Mouse (Mus musculus): ENCODE measurements around the gene Cd93. TPM values are rescaled to one million over a fixed set of nuclear protein-coding genes. Genes with fewer than 3 reads are reported as not detected.

The Cd93 gene
- polyA plus RNA-seq, 1 experiment from 2014 or later = 3.2 TPM

GRCm38 (mm10) chr2:148467921-148468440, 24.6 kb upstream of the Cd93 start:
- Histone ChIP-seq H3K27ac (no peak overlapping the region), H3K9ac (no peak overlapping the region), H3K4me3 (no peak overlapping the region), H3K4me2 (no peak overlapping the region), H3K27me3 (replicated peaks) (no peaks in the 10 kb centered on the region), H3K4me1 (no peaks in the 10 kb centered on the region), H3K36me3 (no peaks in the 10 kb centered on the region), H3K9me3 (replicated peaks) (no peaks in the 10 kb centered on the region)
- no peak for ATAC-seq
- WGBS (ENCODE audit: insufficient replicate concordance) = 45% methylated on average over 3 of the region's 3 CpGs

- ATAC-seq = no peak
- no peaks in the 10 kb centered on the region for H3K36me3 ChIP-seq
- H3K4me2 ChIP-seq = no peak overlapping the region
- H3K9me3 ChIP-seq (replicated peaks) = no peaks in the 10 kb centered on the region
- no peak overlapping the region for H3K27ac ChIP-seq
- H3K27me3 ChIP-seq (replicated peaks) = no peaks in the 10 kb centered on the region
- H3K9ac ChIP-seq = no peak overlapping the region
- no peaks in the 10 kb centered on the region for H3K4me1 ChIP-seq
- H3K4me3 ChIP-seq = no peak overlapping the region
These were observed 12.0 kb upstream of the Cd93 start for GRCm38 (mm10) chr2:148455341-148455740.

- no peaks in the 10 kb centered on the region for H3K27me3 ChIP-seq (replicated peaks)
- H3K36me3 ChIP-seq = no peaks in the 10 kb centered on the region
- H3K9ac ChIP-seq = no peak overlapping the region
- WGBS (ENCODE audit: insufficient replicate concordance) = 64% methylated on average over 4 of the region's 4 CpGs
- no peak overlapping the region for H3K4me2 ChIP-seq
- no peak for ATAC-seq
- no peak overlapping the region for H3K4me3 ChIP-seq
- H3K4me1 ChIP-seq = no peaks in the 10 kb centered on the region
- no peaks in the 10 kb centered on the region for H3K9me3 ChIP-seq (replicated peaks)
- H3K27ac ChIP-seq = no peak overlapping the region
These were observed 10.7 kb upstream of the Cd93 start for GRCm38 (mm10) chr2:148454014-148454542.

GRCm38 (mm10) chr2:148453061-148453460, 9.7 kb upstream of the Cd93 start:
- Histone ChIP-seq H3K9ac (no peak overlapping the region), H3K27me3 (replicated peaks) (no peaks in the 10 kb centered on the region), H3K4me2 (no peak overlapping the region), H3K36me3 (no peaks in the 10 kb centered on the region), H3K27ac (no peak overlapping the region), H3K4me3 (no peak overlapping the region), H3K4me1 (no peaks in the 10 kb centered on the region), H3K9me3 (replicated peaks) (no peaks in the 10 kb centered on the region)
- WGBS (ENCODE audit: insufficient replicate concordance) = 76% methylated on average over 3 of the region's 3 CpGs
- no peak for ATAC-seq

GRCm38 (mm10) chr2:148451498-148451897, 8.1 kb upstream of the Cd93 start:
- 54% methylated on average over 5 of the region's 5 CpGs for WGBS (ENCODE audit: insufficient replicate concordance)
- H3K27ac ChIP-seq = no peak overlapping the region
- no peak for ATAC-seq

GRCm38 (mm10) chr2:148450616-148451015, 7.3 kb upstream of the Cd93 start:
- H3K4me1 ChIP-seq = no peaks in the 10 kb centered on the region
- 60% methylated on average over 5 of the region's 5 CpGs for WGBS (ENCODE audit: insufficient replicate concordance)
- no peak overlapping the region for H3K27ac ChIP-seq
- H3K36me3 ChIP-seq = no peaks in the 10 kb centered on the region
- H3K9me3 ChIP-seq (replicated peaks) = no peaks in the 10 kb centered on the region
- no peak overlapping the region for H3K9ac ChIP-seq
- no peak for ATAC-seq
- no peaks in the 10 kb centered on the region for H3K27me3 ChIP-seq (replicated peaks)
- H3K4me2 ChIP-seq = no peak overlapping the region
- no peak overlapping the region for H3K4me3 ChIP-seq

More at GRCm38 (mm10) chr2:148451498-148451897, 8.1 kb upstream of the Cd93 start:
- no peak overlapping the region for H3K9ac ChIP-seq
- no peak overlapping the region for H3K4me3 ChIP-seq
- H3K4me2 ChIP-seq = no peak overlapping the region
- H3K9me3 ChIP-seq (replicated peaks) = no peaks in the 10 kb centered on the region
- H3K36me3 ChIP-seq = no peaks in the 10 kb centered on the region
- no peaks in the 10 kb centered on the region for H3K4me1 ChIP-seq
- H3K27me3 ChIP-seq (replicated peaks) = no peaks in the 10 kb centered on the region

- Histone ChIP-seq H3K4me3 (no peak overlapping the region), H3K4me1 (no peaks in the 10 kb centered on the region), H3K9me3 (replicated peaks) (no peaks in the 10 kb centered on the region), H3K36me3 (no peaks in the 10 kb centered on the region), H3K9ac (no peak overlapping the region), H3K4me2 (no peak overlapping the region), H3K27ac (no peak overlapping the region), H3K27me3 (replicated peaks) (no peaks in the 10 kb centered on the region)
- ATAC-seq = no peak
- 56% methylated on average over 1 of the region's 1 CpGs for WGBS (ENCODE audit: insufficient replicate concordance)
These were observed 6.3 kb upstream of the Cd93 start for GRCm38 (mm10) chr2:148449659-148450058.

- Histone ChIP-seq H3K27me3 (replicated peaks) (no peaks in the 10 kb centered on the region), H3K9ac (no peak overlapping the region), H3K27ac (no peak overlapping the region), H3K36me3 (no peaks in the 10 kb centered on the region), H3K9me3 (replicated peaks) (no peaks in the 10 kb centered on the region), H3K4me1 (peaks cover 7% of the 10 kb centered on the region; the same call in 1 of the 2 replicates), H3K4me3 (no peak overlapping the region), H3K4me2 (no peak overlapping the region)
- 75% methylated on average over 3 of the region's 3 CpGs for WGBS (ENCODE audit: insufficient replicate concordance)
- no peak for ATAC-seq
These were observed 3.1 kb upstream of the Cd93 start for GRCm38 (mm10) chr2:148446446-148446845.

- Histone ChIP-seq H3K4me2 (no peak overlapping the region), H3K9ac (no peak overlapping the region), H3K27ac (no peak overlapping the region), H3K4me1 (peaks cover 7% of the 10 kb centered on the region; the same call in 1 of the 2 replicates), H3K4me3 (no peak overlapping the region), H3K36me3 (no peaks in the 10 kb centered on the region), H3K9me3 (replicated peaks) (no peaks in the 10 kb centered on the region), H3K27me3 (replicated peaks) (no peaks in the 10 kb centered on the region)
- no peak for ATAC-seq
- WGBS (ENCODE audit: insufficient replicate concordance) = 78% methylated on average over 1 of the region's 1 CpGs
These were observed 2.3 kb upstream of the Cd93 start for GRCm38 (mm10) chr2:148445616-148446015.

GRCm38 (mm10) chr2:148444472-148444871, 1.1 kb upstream of the Cd93 start:
- Histone ChIP-seq H3K9ac (no peak overlapping the region), H3K36me3 (no peaks in the 10 kb centered on the region), H3K4me3 (no peak overlapping the region), H3K4me1 (peaks cover 7% of the 10 kb centered on the region; the same call in 1 of the 2 replicates), H3K4me2 (no peak overlapping the region), H3K27me3 (replicated peaks) (no peaks in the 10 kb centered on the region), H3K27ac (no peak overlapping the region), H3K9me3 (replicated peaks) (no peaks in the 10 kb centered on the region)
- 59% methylated on average over 1 of the region's 1 CpGs for WGBS (ENCODE audit: insufficient replicate concordance)
- ATAC-seq = no peak

GRCm38 (mm10) chr2:148442710-148443109, 653 bp downstream of the Cd93 start:
- Histone ChIP-seq H3K4me1 (peaks cover 7% of the 10 kb centered on the region; the same call in 1 of the 2 replicates), H3K27me3 (replicated peaks) (no peaks in the 10 kb centered on the region), H3K4me2 (peak overlapping the region; percentile 39), H3K9ac (no peak overlapping the region), H3K9me3 (replicated peaks) (no peaks in the 10 kb centered on the region), H3K27ac (peak overlapping the region; percentile 71; the same call in 1 of the 2 replicates), H3K36me3 (no peaks in the 10 kb centered on the region), H3K4me3 (peak overlapping the region; percentile 31)
- ATAC-seq = no peak
- 57% methylated on average over 4 of the region's 4 CpGs for WGBS (ENCODE audit: insufficient replicate concordance)

- Histone ChIP-seq H3K4me3 (peak overlapping the region; percentile 31; the same call in 1 of the 2 replicates), H3K4me2 (peak overlapping the region; percentile 39), H3K9ac (no peak overlapping the region), H3K27me3 (replicated peaks) (no peaks in the 10 kb centered on the region), H3K4me1 (peaks cover 7% of the 10 kb centered on the region; the same call in 1 of the 2 replicates), H3K9me3 (replicated peaks) (no peaks in the 10 kb centered on the region), H3K27ac (no peak overlapping the region), H3K36me3 (no peaks in the 10 kb centered on the region)
- ATAC-seq = no peak
- WGBS (ENCODE audit: insufficient replicate concordance) = 61% methylated on average over 4 of the region's 4 CpGs
These were observed 1.2 kb downstream of the Cd93 start for GRCm38 (mm10) chr2:148442172-148442571.

- 60% methylated on average over 10 of the region's 10 CpGs for WGBS (ENCODE audit: insufficient replicate concordance)
- Histone ChIP-seq H3K4me3 (peak overlapping the region; percentile 31), H3K9me3 (replicated peaks) (no peaks in the 10 kb centered on the region), H3K4me2 (peak overlapping the region; percentile 39), H3K9ac (no peak overlapping the region), H3K27me3 (replicated peaks) (no peaks in the 10 kb centered on the region), H3K27ac (no peak overlapping the region), H3K36me3 (no peaks in the 10 kb centered on the region), H3K4me1 (peaks cover 7% of the 10 kb centered on the region; the same call in 1 of the 2 replicates)
- no peak for ATAC-seq
These were observed 1.9 kb downstream of the Cd93 start for GRCm38 (mm10) chr2:148441421-148441820.
